Mouse (Mus musculus) ES-Bruce4 (cell line): Measurements from ENCODE around the gene Rflna.

Experiments
- CTCF ChIP-seq: IDR thresholded peaks from one replicate; pipeline ENCODE4 v1.8.1; 2011; ENCODE audit warnings: low read depth, low read length
- EP300 ChIP-seq: IDR thresholded peaks from 2 replicates; pipeline ENCODE4 v1.6.1; 2011; ENCODE audit warnings: low read depth, low read length; ENCODE audit not compliant: insufficient read depth
- POLR2A ChIP-seq: IDR thresholded peaks from one replicate; pipeline ENCODE4 v1.8.1; 2011; ENCODE audit warnings: low read length; ENCODE audit not compliant: insufficient read depth

DNA sequence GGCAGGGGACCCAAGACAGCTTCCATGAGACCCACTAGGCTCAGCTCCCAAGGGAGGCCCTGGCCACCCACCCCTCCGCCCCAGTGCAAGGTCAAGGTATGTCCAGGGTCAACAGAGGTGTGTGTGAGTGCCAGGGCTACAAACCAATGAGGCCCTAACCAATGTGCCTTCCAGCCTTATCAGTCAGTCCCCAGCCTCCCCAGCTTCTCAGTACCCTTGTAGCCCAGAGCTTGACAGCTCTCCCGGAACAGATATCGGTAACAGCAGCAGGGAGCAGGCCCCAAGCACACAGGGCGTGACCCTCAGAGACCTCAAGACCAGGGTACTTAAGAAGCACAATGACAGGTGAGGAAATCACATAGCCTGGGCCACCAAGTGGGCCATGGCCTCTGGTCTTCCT, 46.5 kb downstream of the Rflna start:
- TF ChIP-seq CTCF = no peak
- no peak for TF ChIP-seq EP300
- no peak for TF ChIP-seq POLR2A
